Mouse (Mus musculus) thymus, adult 2 months (tissue): Measurements from ENCODE around the gene Insm2.
"Not testable (repeated sequence)": the region's sequence is repeated elsewhere in the genome, so short reads cannot be mapped to it uniquely, and the experiment has no call there.

Experiments used
- CTCF ChIP-seq: fragments of 200-500 bp; IDR thresholded peaks from 2 replicates; pipeline ENCODE4 v1.5.1; 2012; ENCODE audit warnings: mild to moderate bottlenecking, control low read depth, low read length, moderate library complexity, borderline replicate concordance; ENCODE audit not compliant: control insufficient read depth, poor library complexity, insufficient read depth; ENCODE audit errors: extremely low read depth
- POLR2A ChIP-seq: fragments of 200-500 bp; IDR thresholded peaks from 2 replicates; pipeline ENCODE4 v1.6.1; 2012; ENCODE audit warnings: mild to moderate bottlenecking, low read length, control low read depth, moderate library complexity; ENCODE audit not compliant: control insufficient read depth, poor library complexity, insufficient read depth; ENCODE audit errors: extremely low read depth

GRCm38 (mm10) chr12:55554901-55555300 is 44.3 kb upstream of the Insm2 start:
- TF ChIP-seq POLR2A, CTCF: not testable (repeated sequence)
